Mouse (Mus musculus) E14TG2a.4 (cell line): ENCODE measurements around the gene Gm1123.

Experiments
- CTCF ChIP-seq: conservative IDR thresholded peaks from 2 replicates; pipeline ENCODE4 v1.5.1; 2014; ENCODE audit warnings: low read length
- NANOG ChIP-seq: IDR thresholded peaks from 2 replicates; pipeline ENCODE4 v1.6.1; 2014; ENCODE audit warnings: borderline replicate concordance, low read length, mixed read lengths

DNA sequence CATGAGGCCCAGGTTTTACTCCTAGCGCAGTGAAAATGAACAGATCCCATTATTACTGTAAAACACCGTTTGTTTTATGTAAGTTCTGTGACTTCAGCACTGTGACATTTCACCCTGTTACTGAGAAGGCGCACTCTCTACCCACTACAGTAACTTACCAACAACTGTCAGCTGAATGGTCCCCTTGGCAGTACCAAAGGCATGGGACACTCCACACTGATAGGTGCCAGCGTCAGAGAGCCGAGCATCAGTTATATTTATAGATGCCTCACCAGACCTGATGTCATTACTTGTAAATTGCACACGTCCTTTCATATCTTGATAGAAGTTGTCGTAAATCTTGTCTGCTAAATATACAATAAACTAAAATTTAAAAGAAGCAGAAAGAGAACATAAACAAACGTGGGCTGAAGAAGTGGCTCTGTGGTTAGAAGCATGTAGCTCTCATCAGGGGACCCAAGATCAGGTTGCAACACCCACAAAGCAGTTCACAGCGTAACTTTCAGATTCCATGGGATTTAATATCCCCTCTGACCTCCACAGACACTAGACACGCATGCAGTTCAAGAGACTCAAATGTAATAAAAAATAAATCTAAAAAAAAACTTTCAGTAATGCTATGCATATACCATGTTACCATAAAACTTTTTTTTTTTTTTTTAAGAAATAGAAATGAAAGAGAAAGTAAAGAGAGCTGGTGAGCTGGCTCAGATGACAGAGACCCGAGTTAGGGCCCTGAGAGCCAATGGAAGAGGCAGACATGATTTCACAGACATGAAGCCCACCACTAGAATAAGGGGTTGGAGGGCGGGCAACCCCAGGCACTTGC, 26.2 kb downstream of the Gm1123 start:
- TF ChIP-seq CTCF (no peak), NANOG (no peak)
